Mouse (Mus musculus) c-Kit-negative CD71-positive TER-119-positive erythroid progenitor cells, embryonic 14.5 days (primary cell): ENCODE data around the gene Msh5.

Experiments used
- DNase-seq: peaks from one replicate; pipeline ENCODE4 v3.0.0-alpha.2; 2013; ENCODE audit warnings: low read depth, low spot score

Gene Msh5

GRCm38 (mm10) chr17:35046681-35047455 lies at the start of gene Msh5:
Msh5 (minus strand) TSS chr17:35046745.
- peak; percentile 93 for DNase-seq

- no peak for DNase-seq
Measured at GRCm38 (mm10) chr17:35094475-35095365, 48.2 kb upstream of the Msh5 start.

GRCm38 (mm10) chr17:35092403-35093198 lies 46.1 kb upstream of the Msh5 start:
- DNase-seq: no peak

GRCm38 (mm10) chr17:35090166-35090932 lies 43.8 kb upstream of the Msh5 start:
- peak; percentile 44 for DNase-seq

GRCm38 (mm10) chr17:35088825-35089644 lies 42.5 kb upstream of the Msh5 start, which contains the start of gene Abhd16a:
Abhd16a (plus strand) TSS chr17:35089263.
- peak; percentile 88 for DNase-seq

GRCm38 (mm10) chr17:35088151-35088550 lies 41.6 kb upstream of the Msh5 start:
- no peak for DNase-seq

- DNase-seq: no peak
Measured at GRCm38 (mm10) chr17:35085208-35085865, 38.8 kb upstream of the Msh5 start, which contains the start of gene Ly6g6f. Ly6g6f (minus strand) TSS chr17:35085610.

GRCm38 (mm10) chr17:35083929-35084497 lies 37.5 kb upstream of the Msh5 start:
- DNase-seq: no peak

GRCm38 (mm10) chr17:35082841-35083576 lies 36.5 kb upstream of the Msh5 start:
- no peak for DNase-seq

- no peak for DNase-seq
Measured at GRCm38 (mm10) chr17:35080710-35081109, 34.2 kb upstream of the Msh5 start.

- DNase-seq: no peak
Measured at GRCm38 (mm10) chr17:35080248-35080647, 33.7 kb upstream of the Msh5 start.

- no peak for DNase-seq
Measured at GRCm38 (mm10) chr17:35079778-35080177, 33.2 kb upstream of the Msh5 start.

GRCm38 (mm10) chr17:35077786-35078233 lies 31.3 kb upstream of the Msh5 start, which contains the start of gene Ly6g6d:
Ly6g6d (minus strand) TSS chr17:35078065.
- no peak for DNase-seq

GRCm38 (mm10) chr17:35077285-35077684 lies 30.7 kb upstream of the Msh5 start:
- no peak for DNase-seq

GRCm38 (mm10) chr17:35076507-35077176 lies 30.1 kb upstream of the Msh5 start, which contains the start of gene Ly6g6e:
Ly6g6e (plus strand) TSS chr17:35076902.
- no peak for DNase-seq

- DNase-seq: no peak
Measured at GRCm38 (mm10) chr17:35074097-35074496, 27.6 kb upstream of the Msh5 start.

GRCm38 (mm10) chr17:35071454-35071853 lies 24.9 kb upstream of the Msh5 start:
- no peak for DNase-seq
